Mouse (Mus musculus) brain, embryonic 14.5 days (tissue): ENCODE measurements at regions not wholly inside any gene's neighbourhood (a gene's known extent, or its start where the extent isn't known, plus 50 kb on each side); places are given as distances from the start of the nearest gene placed in this dataset.

Experiments
- CTCF ChIP-seq: fragments of 200-500 bp; IDR thresholded peaks from 2 replicates; pipeline ENCODE4 v1.5.1; 2012; ENCODE audit warnings: inconsistent platforms, mild to moderate bottlenecking, moderate library complexity, borderline replicate concordance; ENCODE audit not compliant: insufficient read depth, insufficient read length; ENCODE audit errors: extremely low read depth
- POLR2A ChIP-seq: fragments of 200-500 bp; IDR thresholded peaks from 2 replicates; pipeline ENCODE4 v1.6.1; 2012; ENCODE audit warnings: mild to moderate bottlenecking, inconsistent platforms, borderline replicate concordance; ENCODE audit not compliant: poor library complexity, insufficient read depth, insufficient read length, severe bottlenecking; ENCODE audit errors: extremely low read depth

GRCm38 (mm10) chr14:15148516-15148915 lies 290.3 kb downstream of the Lrrc3b start:
- TF ChIP-seq POLR2A: no peak
- no peak for TF ChIP-seq CTCF
